Mouse (Mus musculus) MEL (cell line): ENCODE data around the gene Cfap43. TPM values are rescaled to one million over a fixed set of nuclear protein-coding genes. Genes with fewer than 3 reads are reported as not detected.

Experiments
- DNase-seq: peaks from one replicate; pipeline ENCODE4 v3.0.0; 2011; ENCODE audit warnings: low read depth, low spot score
- H3K27ac ChIP-seq: 2 replicates; pipeline ENCODE4 v1.5.1; 2012; ENCODE audit warnings: low read depth, mild to moderate bottlenecking, control low read depth, low read length, moderate library complexity; ENCODE audit not compliant: control insufficient read depth
- H3K27me3 ChIP-seq, 2 experiments: fragments of 150-350 bp in 1 of 2; sonication (generic) in 1 of 2; 2 replicates each; pipeline ENCODE4 v1.6.1; 2012; ENCODE audit warnings: low read length in 2 of 2, mild to moderate bottlenecking in 2 of 2, improper control_type of control experiment in 1 of 2, moderate library complexity in 1 of 2; ENCODE audit not compliant: insufficient read depth in 2 of 2, control insufficient read depth in 1 of 2
- H3K36me3 ChIP-seq, 2 experiments: 2 replicates each; pipeline ENCODE4 v1.6.1; 2012 to 2014; ENCODE audit warnings: low read length in 2 of 2, improper control_type of control experiment in 1 of 2, inconsistent platforms in 1 of 2, mild to moderate bottlenecking in 1 of 2; ENCODE audit not compliant: insufficient read depth in 2 of 2, control insufficient read depth in 1 of 2
- H3K4me1 ChIP-seq, 2 experiments: fragments of 150-350 bp in 1 of 2; sonication (generic) in 1 of 2; 2 replicates each; pipeline ENCODE4 v1.6.1; 2012; ENCODE audit warnings: low read length in 2 of 2, improper control_type of control experiment in 1 of 2, mild to moderate bottlenecking in 1 of 2; ENCODE audit not compliant: insufficient read depth in 2 of 2, control insufficient read depth in 1 of 2
- H3K4me3 ChIP-seq, 2 experiments: fragments of 150-350 bp in 1 of 2; sonication (generic) in 1 of 2; 2 replicates each; pipeline ENCODE4 v1.5.1; 2012; ENCODE audit warnings: low read depth in 2 of 2, low read length in 2 of 2, mild to moderate bottlenecking in 2 of 2, moderate library complexity in 2 of 2, control low read depth in 1 of 2, improper control_type of control experiment in 1 of 2; ENCODE audit not compliant: control insufficient read depth in 1 of 2, insufficient read depth in 1 of 2
- H3K79me2 ChIP-seq: 2 replicates; pipeline ENCODE4 v1.6.1; 2012; ENCODE audit warnings: mild to moderate bottlenecking, low read length, moderate library complexity; ENCODE audit not compliant: control insufficient read depth, poor library complexity, insufficient read depth
- H3K9ac ChIP-seq: 2 replicates; pipeline ENCODE4 v1.6.1; 2012; ENCODE audit warnings: low read depth, mild to moderate bottlenecking, control low read depth, low read length, moderate library complexity; ENCODE audit not compliant: control insufficient read depth, poor library complexity, severe bottlenecking
- H3K9me3 ChIP-seq: fragments of 150-350 bp; sonication (generic); replicated peaks from 2 replicates; pipeline ENCODE4 v1.6.1; 2012; ENCODE audit warnings: mild to moderate bottlenecking, low read length, improper control_type of control experiment, moderate library complexity; ENCODE audit not compliant: insufficient read depth
- E2F4 ChIP-seq: IDR thresholded peaks from 2 replicates; pipeline ENCODE4 v1.6.1; 2011; ENCODE audit warnings: low read depth, low read length, improper control_type of control experiment, borderline replicate concordance
- ELF1 ChIP-seq: IDR thresholded peaks from 2 replicates; pipeline ENCODE4 v1.6.1; 2014; ENCODE audit warnings: low read depth, mild to moderate bottlenecking, inconsistent platforms, low read length, improper control_type of control experiment, moderate library complexity
- GABPA ChIP-seq: IDR thresholded peaks from 2 replicates; pipeline ENCODE4 v1.6.1; 2012; ENCODE audit warnings: low read depth, mild to moderate bottlenecking, inconsistent platforms, low read length, improper control_type of control experiment, moderate library complexity
- GATA1 ChIP-seq: IDR thresholded peaks from 2 replicates; pipeline ENCODE4 v1.6.1; 2011; ENCODE audit warnings: low read depth, low read length, improper control_type of control experiment
- HCFC1 ChIP-seq: IDR thresholded peaks from 2 replicates; pipeline ENCODE4 v1.6.1; 2012; ENCODE audit warnings: low read depth, mild to moderate bottlenecking, inconsistent platforms, low read length, improper control_type of control experiment, moderate library complexity
- KAT2A ChIP-seq: conservative IDR thresholded peaks from 2 replicates; pipeline ENCODE4 v1.6.1; 2012; ENCODE audit warnings: low read depth, low read length, improper control_type of control experiment, inconsistent platforms
- NRF1 ChIP-seq: IDR thresholded peaks from 2 replicates; pipeline ENCODE4 v1.6.1; 2014; ENCODE audit warnings: low read depth, mild to moderate bottlenecking, inconsistent platforms, low read length, improper control_type of control experiment, moderate library complexity; ENCODE audit not compliant: poor library complexity, insufficient read depth, severe bottlenecking
- RAD21 ChIP-seq: IDR thresholded peaks from 2 replicates; pipeline ENCODE4 v1.6.1; 2011; ENCODE audit warnings: mild to moderate bottlenecking, low read depth, low read length, improper control_type of control experiment
- SMC3 ChIP-seq: IDR thresholded peaks from 2 replicates; pipeline ENCODE4 v1.6.1; 2011; ENCODE audit warnings: low read depth, low read length, improper control_type of control experiment
- TCF12 ChIP-seq: IDR thresholded peaks from 2 replicates; pipeline ENCODE4 v1.6.1; 2014; ENCODE audit warnings: low read depth, mild to moderate bottlenecking, inconsistent platforms, low read length, improper control_type of control experiment, moderate library complexity
- UBTF ChIP-seq: IDR thresholded peaks from 2 replicates; pipeline ENCODE4 v1.6.1; 2012; ENCODE audit warnings: low read depth, mild to moderate bottlenecking, inconsistent platforms, low read length, improper control_type of control experiment, moderate library complexity, borderline replicate concordance; ENCODE audit not compliant: insufficient read depth
- USF2 ChIP-seq, 2 experiments: IDR thresholded peaks; 2 replicates each; pipeline ENCODE4 v1.6.1; 2011 to 2012; ENCODE audit warnings: improper control_type of control experiment in 2 of 2, low read length in 2 of 2, borderline replicate concordance in 1 of 2, inconsistent platforms in 1 of 2, low read depth in 1 of 2, mild to moderate bottlenecking in 1 of 2; ENCODE audit not compliant: insufficient read depth in 1 of 2
- ZKSCAN1 ChIP-seq: IDR thresholded peaks from 2 replicates; pipeline ENCODE4 v1.6.1; 2012; ENCODE audit warnings: low read depth, mild to moderate bottlenecking, inconsistent platforms, low read length, improper control_type of control experiment, moderate library complexity
- polyA plus RNA-seq, 2 experiments: library from polyadenylated mRNA; stranded (reverse) in 1 of 2; unstranded in 1 of 2; fragments of >175 nt in 1 of 2; fragments of >200 nt in 1 of 2; gene quantifications; 2 replicates each; pipeline versions ENCODE4 v1.2.1 to v1.2.4; 2012; ENCODE audit warnings: low replicate concordance in 2 of 2, low read depth in 1 of 2; ENCODE audit not compliant: insufficient read length in 2 of 2, insufficient read depth in 1 of 2, missing spikeins in 1 of 2
- total RNA-seq: library from RNA; depleted of rRNA; stranded (reverse); fragments of 300-350 nt; gene quantifications from 2 replicates; pipeline ENCODE4 v1.2.3, GENCODE M21; 2012

Gene Cfap43
- total and polyA plus RNA-seq, 3 experiments = 0.10 to 0.12 TPM; not detected in 1

DNA sequence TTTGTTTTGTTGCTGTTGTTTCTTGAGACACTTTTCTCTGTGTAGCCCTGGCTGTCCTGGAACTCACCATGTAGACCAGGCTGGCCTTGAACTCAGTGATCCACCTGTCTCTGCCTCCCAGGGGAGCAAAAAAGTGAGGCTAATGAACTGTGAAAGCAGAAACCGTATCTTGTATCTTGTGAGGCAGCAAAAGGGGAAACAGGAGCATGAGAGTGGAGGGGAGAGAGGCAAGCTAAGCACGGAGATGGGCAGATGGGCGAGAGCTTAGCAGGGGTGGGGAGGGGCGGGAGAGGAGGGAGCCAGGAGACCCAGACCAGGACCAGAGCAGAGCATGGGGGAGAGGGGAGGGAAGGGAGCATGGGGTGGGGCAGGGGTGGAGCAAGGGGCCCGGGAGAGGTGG is 124.8 kb downstream of the Cfap43 start:
- H3K27me3 ChIP-seq = no peaks in the 10 kb centered on the region; a peak in 1 of 4 replicates
- H3K9me3 ChIP-seq = no peaks in the 10 kb centered on the region
- H3K79me2 ChIP-seq = no peaks in the 10 kb centered on the region
- no peak overlapping the region for H3K27ac ChIP-seq
- no peak overlapping the region for H3K9ac ChIP-seq
- TF ChIP-seq SMC3 (peak; percentile 20; the same call in 1 of the 2 replicates), E2F4 (no peak), ELF1 (no peak), ZKSCAN1 (no peak)
- TF ChIP-seq, all 39 proteins: peak for 1
- peaks cover 0 to 13% of the 10 kb centered on the region in 2 experiments; a peak in 2 of 4 replicates for H3K4me1 ChIP-seq
- H3K4me3 ChIP-seq = no peak overlapping the region
- peak; percentile 60 for DNase-seq
- no peaks in the 10 kb centered on the region for H3K36me3 ChIP-seq

DNA sequence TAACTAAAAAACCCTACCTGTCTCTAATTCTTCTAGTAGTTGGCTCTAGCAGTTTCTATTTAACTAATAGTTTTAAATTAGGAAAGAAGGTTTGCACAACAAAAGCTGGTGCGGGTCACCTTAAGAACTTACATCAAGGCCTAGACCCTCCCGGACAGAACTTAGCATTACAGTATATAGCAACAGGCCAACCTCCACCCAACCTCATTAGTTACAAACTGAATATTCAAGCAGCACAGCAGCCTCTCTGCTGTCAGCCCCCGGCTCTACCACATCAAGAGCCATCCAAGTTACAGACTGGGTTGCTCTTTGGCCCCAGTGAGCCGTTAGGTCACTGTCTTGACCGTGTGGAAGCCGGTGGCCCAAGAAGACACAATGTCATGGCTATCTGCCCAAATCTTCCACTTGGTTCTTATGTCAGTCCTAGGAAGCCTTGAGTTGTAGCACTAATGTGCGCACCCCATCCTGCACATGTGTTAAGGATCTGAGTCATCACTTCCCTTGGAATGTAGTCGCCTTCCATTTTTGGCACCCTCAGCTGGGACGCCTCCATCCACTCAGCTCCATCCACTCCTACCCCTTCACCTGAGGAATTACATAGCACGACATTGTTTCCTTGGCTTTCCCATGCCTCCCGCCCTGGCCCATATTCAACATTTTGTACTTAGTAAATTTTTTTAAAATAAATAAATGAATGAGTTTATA is 128.6 kb downstream of the Cfap43 start:
- H3K9me3 ChIP-seq = no peaks in the 10 kb centered on the region
- H3K27ac ChIP-seq = no peak overlapping the region
- no peak overlapping the region for H3K9ac ChIP-seq
- no peaks in the 10 kb centered on the region for H3K36me3 ChIP-seq
- H3K4me3 ChIP-seq = no peak overlapping the region
- H3K27me3 ChIP-seq = no peaks in the 10 kb centered on the region; a peak in 1 of 4 replicates
- peaks cover 0 to 13% of the 10 kb centered on the region in 2 experiments; a peak in 2 of 4 replicates for H3K4me1 ChIP-seq
- DNase-seq = no peak
- TF ChIP-seq TCF12 (no peak), HCFC1 (no peak), UBTF (no peak), ZKSCAN1 (no peak), GABPA (no peak), RAD21 (no peak), USF2 (IDR thresholded peaks at IDR 0.05; ENCODE audit: borderline replicate concordance in 1 of 2, insufficient read depth in 1 of 2, low read depth in 1 of 2, low read length in 2 of 2) (no peak), KAT2A (no peak)
- TF ChIP-seq, all 39 proteins: peak for 0
- no peaks in the 10 kb centered on the region for H3K79me2 ChIP-seq

DNA sequence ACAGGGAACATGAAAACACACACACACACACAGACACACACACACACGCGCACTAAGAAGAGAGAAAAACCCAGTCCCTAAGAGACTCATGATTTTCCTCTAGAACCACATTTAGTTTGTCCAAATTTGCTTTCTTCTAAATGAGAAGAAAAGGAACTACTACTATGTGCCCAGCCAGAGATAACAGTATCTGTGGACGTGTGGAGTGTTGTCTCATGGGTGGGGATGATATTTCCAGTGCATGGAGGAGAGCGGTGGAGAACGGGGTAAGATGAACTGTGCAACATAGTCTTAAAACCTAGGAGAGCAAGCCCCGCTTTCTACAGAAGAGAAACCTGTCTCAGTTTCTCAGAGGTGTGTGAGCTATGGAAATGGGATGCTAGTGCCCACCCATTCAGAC is 135.2 kb downstream of the Cfap43 start:
- no peak overlapping the region for H3K4me3 ChIP-seq
- no peaks in the 10 kb centered on the region; a peak in 2 of 4 replicates for H3K27me3 ChIP-seq
- H3K79me2 ChIP-seq = no peaks in the 10 kb centered on the region
- no peak overlapping the region for H3K27ac ChIP-seq
- peak; percentile 68 for TF ChIP-seq GATA1
- TF ChIP-seq NRF1 = no peak
- TF ChIP-seq, all 39 proteins: peak for 1
- Histone ChIP-seq H3K4me1 (peaks cover 0 to 4% of the 10 kb centered on the region in 2 experiments; a peak in 1 of 4 replicates), H3K36me3 (no peaks in the 10 kb centered on the region), H3K9me3 (no peaks in the 10 kb centered on the region), H3K9ac (no peak overlapping the region)
- peak; percentile 41 for DNase-seq
